Mouse (Mus musculus) neural tube, embryonic 12.5 days (tissue): Measurements from ENCODE around the gene Kat6b. TPM values are rescaled to one million over a fixed set of nuclear protein-coding genes. Genes with fewer than 3 reads are reported as not detected.
"Not testable (repeated sequence)": the region's sequence is repeated elsewhere in the genome, so short reads cannot be mapped to it uniquely, and the experiment has no call there.

Experiments used
- ATAC-seq: fragments of 200-750 bp; cut with Nextera tagmentation; 2 replicates; pipeline ENCODE4 v1.8.0; 2017; ENCODE audit warnings: low read depth, mild to moderate bottlenecking, moderate TSS enrichment, moderate library complexity; ENCODE audit not compliant: low FRiP score
- H3K27ac ChIP-seq: fragments of 300-500 bp; sonication (generic); 2 replicates; pipeline ENCODE4 v1.5.1; 2016
- H3K27me3 ChIP-seq: fragments of 300-500 bp; sonication (generic); replicated peaks from 2 replicates; pipeline ENCODE4 v1.6.1; 2016; ENCODE audit warnings: mild to moderate bottlenecking
- H3K36me3 ChIP-seq: fragments of 300-500 bp; sonication (generic); 2 replicates; pipeline ENCODE4 v1.6.1; 2016; ENCODE audit warnings: mild to moderate bottlenecking
- H3K4me1 ChIP-seq: fragments of 300-500 bp; sonication (generic); 2 replicates; pipeline ENCODE4 v1.6.1; 2016
- H3K4me2 ChIP-seq: fragments of 300-500 bp; sonication (generic); replicated peaks from 2 replicates; pipeline ENCODE4 v1.6.1; 2016; ENCODE audit warnings: mild to moderate bottlenecking
- H3K4me3 ChIP-seq: fragments of 300-500 bp; sonication (generic); 2 replicates; pipeline ENCODE4 v1.5.1; 2016
- H3K9ac ChIP-seq: fragments of 300-500 bp; sonication (generic); 2 replicates; pipeline ENCODE4 v1.6.1; 2016; ENCODE audit warnings: mild to moderate bottlenecking
- H3K9me3 ChIP-seq: fragments of 300-500 bp; sonication (generic); 2 replicates; pipeline ENCODE4 v1.6.1; 2016; ENCODE audit warnings: mild to moderate bottlenecking
- WGBS: fragments of 180-500 bp; shearing (Covaris S2); methylation state at CpG from one replicate; pipeline ENCODE4 v1.1.7; 2016; 5-methylcytosine and 5-hydroxymethylcytosine counted together
- polyA plus RNA-seq: library from polyadenylated mRNA; unstranded; fragments of >200 nt; fragmentation: Nextera tagmentation; extraction: Ambion mirVana; gene quantifications from 2 replicates; pipeline ENCODE4 v1.2.1, GENCODE M21; 2016

Gene Kat6b
- polyA plus RNA-seq, 1 experiment from 2014 or later: 20.0 TPM

GRCm38 (mm10) chr14:21459163-21459562, 22.1 kb upstream of the Kat6b start:
- no peak overlapping the region for H3K4me2 ChIP-seq
- H3K27ac ChIP-seq: no peak overlapping the region
- no peak overlapping the region for H3K9ac ChIP-seq
- 85% methylated on average over 4 of the region's 4 CpGs for WGBS
- H3K9me3 ChIP-seq: no peaks in the 10 kb centered on the region
- no peak overlapping the region for H3K4me3 ChIP-seq
- ATAC-seq: no peak
- no peaks in the 10 kb centered on the region for H3K27me3 ChIP-seq
- no peaks in the 10 kb centered on the region for H3K36me3 ChIP-seq
- no peaks in the 10 kb centered on the region for H3K4me1 ChIP-seq

GRCm38 (mm10) chr14:21462398-21462797, 18.8 kb upstream of the Kat6b start:
- no peak for ATAC-seq
- Histone ChIP-seq H3K4me1 (no peaks in the 10 kb centered on the region), H3K9me3 (no peaks in the 10 kb centered on the region), H3K36me3 (no peaks in the 10 kb centered on the region), H3K27ac (no peak overlapping the region), H3K4me3 (no peak overlapping the region), H3K4me2 (no peak overlapping the region), H3K27me3 (no peaks in the 10 kb centered on the region), H3K9ac (no peak overlapping the region)
- 51% methylated on average over 3 of the region's 3 CpGs for WGBS

DNA sequence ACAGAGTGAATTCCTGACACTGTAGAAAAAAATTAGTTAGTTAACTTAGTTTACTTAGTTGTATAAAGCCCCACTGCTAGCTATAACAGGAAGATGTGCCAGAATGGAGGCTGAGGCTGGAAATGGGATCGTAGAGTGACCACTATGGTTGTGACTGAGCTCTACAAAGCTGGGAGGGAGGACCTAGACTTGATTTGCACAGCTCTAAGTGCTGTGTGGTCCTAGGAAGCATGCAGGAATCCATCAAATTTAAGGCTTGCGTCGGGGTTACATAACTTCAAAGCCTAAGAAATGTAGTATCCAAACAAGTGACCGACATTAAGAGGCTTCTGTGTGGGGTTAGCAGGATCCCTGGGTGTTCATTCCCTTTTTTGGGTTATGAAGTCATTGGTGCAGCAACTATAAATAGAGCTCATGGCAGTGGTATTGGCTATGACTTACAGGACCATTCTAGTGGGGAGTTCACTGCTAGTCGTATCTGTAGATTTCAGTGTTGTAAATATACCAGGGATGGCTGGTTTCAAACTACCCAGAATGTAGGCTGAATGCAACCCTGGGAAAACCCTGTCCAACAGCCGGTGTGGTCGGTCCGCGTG, 18.0 kb upstream of the Kat6b start:
- no peak overlapping the region for H3K27ac ChIP-seq
- H3K36me3 ChIP-seq: no peaks in the 10 kb centered on the region
- H3K4me2 ChIP-seq: no peak overlapping the region
- ATAC-seq: no peak
- no peak overlapping the region for H3K9ac ChIP-seq
- WGBS: 88% methylated on average over 9 of the region's 9 CpGs
- no peaks in the 10 kb centered on the region for H3K4me1 ChIP-seq
- no peaks in the 10 kb centered on the region for H3K27me3 ChIP-seq
- no peaks in the 10 kb centered on the region for H3K9me3 ChIP-seq
- no peak overlapping the region for H3K4me3 ChIP-seq

- H3K9ac ChIP-seq: no peak overlapping the region
- H3K4me1 ChIP-seq: no peaks in the 10 kb centered on the region
- H3K27ac ChIP-seq: no peak overlapping the region
- H3K27me3 ChIP-seq: no peaks in the 10 kb centered on the region
- no peaks in the 10 kb centered on the region for H3K36me3 ChIP-seq
- H3K4me2 ChIP-seq: no peak overlapping the region
- H3K9me3 ChIP-seq: no peaks in the 10 kb centered on the region
- WGBS: 81% methylated on average over 5 of the region's 5 CpGs
- no peak overlapping the region for H3K4me3 ChIP-seq
- ATAC-seq: no peak
These were observed 10.8 kb upstream of the Kat6b start for GRCm38 (mm10) chr14:21470386-21470785.

DNA sequence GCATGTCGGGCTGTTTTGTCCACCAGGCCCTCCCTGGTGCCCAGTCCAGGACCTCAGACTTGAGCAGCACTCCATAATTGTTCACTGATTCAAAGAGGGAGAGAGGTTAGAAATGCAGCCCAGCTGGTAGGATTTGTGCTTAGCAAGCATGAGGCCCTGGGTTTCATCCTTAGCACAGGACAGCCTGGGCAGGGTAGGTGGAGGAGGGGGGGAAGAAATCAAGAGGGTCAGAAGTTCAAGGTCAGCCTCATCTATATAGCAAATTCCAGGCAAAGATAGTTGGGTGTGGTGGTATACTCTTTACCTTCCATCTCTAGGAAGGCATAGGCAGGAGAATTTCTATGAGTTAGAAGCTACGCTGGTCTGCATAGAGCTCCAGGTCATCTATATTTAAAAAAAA, 9.3 kb upstream of the Kat6b start:
- no peak overlapping the region for H3K27ac ChIP-seq
- no peaks in the 10 kb centered on the region for H3K4me1 ChIP-seq
- no peaks in the 10 kb centered on the region for H3K9me3 ChIP-seq
- H3K27me3 ChIP-seq: no peaks in the 10 kb centered on the region
- H3K4me3 ChIP-seq: no peak overlapping the region
- H3K9ac ChIP-seq: no peak overlapping the region
- WGBS: 93% methylated on average over 2 of the region's 2 CpGs
- no peak overlapping the region for H3K4me2 ChIP-seq
- ATAC-seq: no peak
- no peaks in the 10 kb centered on the region for H3K36me3 ChIP-seq

DNA sequence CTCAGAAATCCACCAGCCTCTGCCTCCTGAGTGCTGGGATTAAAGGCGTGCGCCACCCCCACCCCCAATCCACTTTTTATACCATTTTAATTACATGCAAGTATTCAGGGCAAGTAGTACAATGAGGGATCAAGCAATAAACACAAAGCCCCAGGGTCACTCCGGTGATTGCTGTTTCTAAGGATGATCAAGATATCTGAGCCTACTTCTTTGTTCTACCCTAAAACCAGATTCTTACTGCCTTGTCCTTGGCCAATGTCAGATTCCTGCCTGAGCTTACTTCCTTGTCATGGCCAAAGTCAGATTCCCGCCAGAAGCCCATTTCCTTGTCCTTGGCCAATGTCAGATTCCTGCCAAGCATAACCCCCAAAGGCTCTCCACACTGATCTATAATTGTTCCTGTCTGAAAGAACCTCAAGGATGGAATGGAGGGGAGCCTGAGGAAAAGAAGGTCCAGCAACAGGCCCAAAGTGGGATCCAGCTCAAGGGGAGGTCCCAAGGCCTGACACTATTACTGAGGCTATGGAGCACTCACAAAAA, 6.6 kb upstream of the Kat6b start:
- not testable (repeated sequence) for H3K27me3 ChIP-seq, ATAC-seq, H3K4me3 ChIP-seq, H3K9ac ChIP-seq, H3K4me2 ChIP-seq, H3K36me3 ChIP-seq, H3K27ac ChIP-seq, H3K4me1 ChIP-seq, H3K9me3 ChIP-seq
- 88% methylated on average over 4 of the region's 4 CpGs for WGBS

DNA sequence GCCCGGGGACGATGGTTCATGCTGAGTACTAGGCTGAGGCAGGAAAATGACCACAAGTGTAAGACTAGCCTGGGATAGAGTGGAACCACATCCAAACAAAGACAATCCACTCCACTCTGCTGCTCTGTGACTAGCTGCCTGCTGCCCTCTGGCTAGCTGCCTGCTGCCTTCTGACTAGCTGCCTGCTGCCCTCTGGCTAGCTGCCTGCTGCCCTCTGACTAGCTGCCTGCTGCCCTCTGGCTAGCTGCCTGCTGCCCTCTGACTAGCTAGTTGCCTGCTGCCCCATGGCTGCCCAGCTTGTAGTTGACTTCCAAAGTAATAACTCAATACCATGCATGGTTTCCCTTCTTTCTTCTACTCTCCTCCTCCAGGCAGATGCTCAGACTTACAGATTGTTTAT, 4.1 kb upstream of the Kat6b start:
- Histone ChIP-seq H3K4me1 (no peaks in the 10 kb centered on the region), H3K4me2 (no peak overlapping the region), H3K27ac (no peak overlapping the region), H3K9ac (no peak overlapping the region), H3K36me3 (no peaks in the 10 kb centered on the region), H3K4me3 (no peak overlapping the region), H3K27me3 (no peaks in the 10 kb centered on the region), H3K9me3 (no peaks in the 10 kb centered on the region)
- ATAC-seq: no peak
- WGBS: 97% methylated on average over 2 of the region's 2 CpGs

DNA sequence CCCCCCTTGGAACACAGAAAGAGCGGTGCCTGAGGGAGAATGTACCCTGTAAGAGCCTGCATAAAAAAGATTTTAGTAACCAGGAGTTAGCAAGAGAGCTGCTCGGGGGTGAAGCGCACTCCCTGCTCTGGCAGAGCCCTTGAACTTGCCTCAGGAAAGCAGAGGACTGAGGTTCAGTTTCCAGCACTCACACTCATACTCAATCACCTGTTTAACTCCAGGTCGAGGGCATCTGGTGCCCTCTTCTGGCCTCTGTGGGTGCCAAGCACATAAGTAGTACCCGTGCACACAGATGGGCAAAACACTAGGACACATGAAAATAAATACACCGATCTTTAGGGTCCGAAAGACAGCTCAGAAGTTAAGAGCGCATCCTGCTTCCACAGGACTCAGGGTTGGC, 1.7 kb upstream of the Kat6b start:
- no peaks in the 10 kb centered on the region for H3K36me3 ChIP-seq
- no peak for ATAC-seq
- no peaks in the 10 kb centered on the region for H3K9me3 ChIP-seq
- no peaks in the 10 kb centered on the region for H3K27me3 ChIP-seq
- no peaks in the 10 kb centered on the region for H3K4me1 ChIP-seq
- H3K4me3 ChIP-seq: no peak overlapping the region
- H3K9ac ChIP-seq: no peak overlapping the region
- 97% methylated on average over 8 of the region's 8 CpGs for WGBS
- H3K4me2 ChIP-seq: no peak overlapping the region
- no peak overlapping the region for H3K27ac ChIP-seq

DNA sequence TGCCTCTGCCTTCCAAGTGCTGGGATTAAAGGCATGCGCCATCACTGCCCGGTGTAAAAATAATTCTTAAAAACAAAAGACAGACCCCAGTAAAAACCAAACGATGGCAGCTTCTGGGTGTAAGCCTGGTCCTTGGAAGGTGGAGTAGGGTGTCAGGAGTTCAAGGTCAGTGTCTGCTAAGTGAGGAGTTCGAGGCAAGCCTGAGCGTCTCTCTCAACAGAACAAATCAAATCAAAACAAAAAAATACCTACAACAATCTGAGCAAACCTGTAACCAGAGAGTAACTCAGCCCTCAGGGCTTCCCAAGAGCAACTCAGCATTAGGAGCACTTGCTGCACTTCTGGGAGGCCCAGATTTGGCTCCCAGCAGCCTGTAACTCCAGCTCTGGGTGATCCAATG, 1.0 kb upstream of the Kat6b start:
- Histone ChIP-seq H3K4me1 (no peaks in the 10 kb centered on the region), H3K9me3 (no peaks in the 10 kb centered on the region), H3K27ac (no peak overlapping the region), H3K4me2 (no peak overlapping the region), H3K27me3 (no peaks in the 10 kb centered on the region), H3K36me3 (no peaks in the 10 kb centered on the region), H3K4me3 (no peak overlapping the region), H3K9ac (no peak overlapping the region)
- ATAC-seq: no peak
- 91% methylated on average over 5 of the region's 5 CpGs for WGBS

DNA sequence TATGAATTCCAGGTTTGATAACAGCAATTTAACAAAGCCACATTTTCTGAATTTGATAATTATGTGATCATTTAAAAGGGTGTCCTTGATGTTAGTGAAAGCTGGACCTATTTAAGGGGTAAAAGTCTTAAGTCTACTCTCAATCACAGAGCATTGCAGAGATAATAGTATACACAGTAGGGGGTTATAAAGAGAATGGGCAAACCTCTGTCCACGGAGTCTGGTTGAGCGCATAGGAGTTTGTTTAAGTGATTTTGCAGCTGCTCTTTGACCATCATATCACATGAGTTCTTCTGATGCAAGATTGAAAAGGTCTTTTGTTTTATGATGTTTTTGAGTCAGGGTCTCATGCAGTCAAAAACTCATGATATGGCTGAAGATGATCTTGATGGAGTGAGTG, 3.0 kb downstream of the Kat6b start:
- Histone ChIP-seq H3K4me2 (no peak overlapping the region), H3K9ac (no peak overlapping the region), H3K4me3 (no peak overlapping the region), H3K4me1 (0 out of 2 replicates have a peak, but pooled peaks cover 3% of the 10 kb centered on the region), H3K27ac (no peak overlapping the region), H3K9me3 (no peaks in the 10 kb centered on the region), H3K36me3 (no peaks in the 10 kb centered on the region), H3K27me3 (no peaks in the 10 kb centered on the region)
- ATAC-seq: no peak
- WGBS: 78% methylated on average over 2 of the region's 2 CpGs

- H3K27ac ChIP-seq: no peak overlapping the region
- no peaks in the 10 kb centered on the region for H3K9me3 ChIP-seq
- H3K4me3 ChIP-seq: no peak overlapping the region
- no peaks in the 10 kb centered on the region for H3K36me3 ChIP-seq
- H3K9ac ChIP-seq: no peak overlapping the region
- no peak for ATAC-seq
- H3K27me3 ChIP-seq: no peaks in the 10 kb centered on the region
- H3K4me1 ChIP-seq: 0 out of 2 replicates have a peak, but pooled peaks cover 4% of the 10 kb centered on the region
- no peak overlapping the region for H3K4me2 ChIP-seq
- 94% methylated on average over 10 of the region's 10 CpGs for WGBS
These were observed 3.5 kb downstream of the Kat6b start for GRCm38 (mm10) chr14:21484693-21485092.

- no peak overlapping the region for H3K4me2 ChIP-seq
- H3K36me3 ChIP-seq: no peaks in the 10 kb centered on the region
- H3K4me3 ChIP-seq: no peak overlapping the region
- H3K4me1 ChIP-seq: 0 out of 2 replicates have a peak, but pooled peaks cover 4% of the 10 kb centered on the region
- WGBS: 93% methylated on average over 3 of the region's 3 CpGs
- H3K9ac ChIP-seq: no peak overlapping the region
- H3K9me3 ChIP-seq: no peaks in the 10 kb centered on the region
- no peaks in the 10 kb centered on the region for H3K27me3 ChIP-seq
- no peak for ATAC-seq
- no peak overlapping the region for H3K27ac ChIP-seq
These were observed 4.8 kb downstream of the Kat6b start for GRCm38 (mm10) chr14:21485961-21486520.

- not testable (repeated sequence) for ATAC-seq, H3K4me2 ChIP-seq, H3K27me3 ChIP-seq, H3K4me3 ChIP-seq, H3K4me1 ChIP-seq, H3K9ac ChIP-seq, H3K27ac ChIP-seq, H3K36me3 ChIP-seq, H3K9me3 ChIP-seq
- WGBS: 94% methylated on average over 2 of the region's 2 CpGs
These were observed 5.9 kb downstream of the Kat6b start for GRCm38 (mm10) chr14:21487135-21487534.
